In the genomic region with DNA sequence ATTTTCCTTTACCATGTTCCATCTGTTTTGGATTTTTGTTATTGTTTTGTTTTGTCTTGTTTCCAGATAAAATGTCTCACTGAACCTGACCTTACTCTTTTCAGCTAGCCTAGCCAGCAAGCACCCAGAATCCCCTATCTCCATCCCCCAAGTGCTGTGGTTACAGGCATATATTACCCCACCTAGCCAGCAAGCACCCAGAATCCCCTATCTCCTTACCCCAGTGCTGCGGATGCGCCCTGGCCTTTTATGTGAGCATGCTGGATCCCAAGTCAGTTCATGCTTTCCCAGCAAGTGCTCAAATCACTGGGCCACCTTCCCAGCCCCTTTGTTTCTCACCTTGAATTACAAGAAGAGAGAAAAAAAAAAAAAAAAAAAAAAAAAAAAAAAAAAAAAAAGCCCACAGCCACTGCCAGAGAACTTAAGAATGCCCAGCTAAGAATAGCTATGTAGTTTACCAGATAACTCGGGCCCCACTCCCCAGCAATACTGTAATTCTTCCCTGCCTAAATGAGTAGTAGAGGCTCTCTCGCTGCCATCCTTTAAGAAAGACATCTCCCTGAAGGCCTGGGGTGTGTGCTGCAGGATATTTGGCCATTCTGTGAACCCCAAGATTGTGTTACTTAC, we compare ENCODE assay signal across 20 mouse cellular contexts. TPM values are rescaled to one million over a fixed set of nuclear protein-coding genes. Genes with fewer than 3 reads are reported as not detected.
DNase-seq lines count a peak whose midpoint lies in the region; ATAC-seq lines count a peak whose summit lies in the region.
"Had no signal": no experiment of that assay in that cellular context is flagged by ENCODE, and none has a peak within 500 bp of the region (broad histone marks: within the 10 kb centered on the region; RNA-seq: fewer than 3 reads in every experiment).

No protein-coding gene starts in this region.

- peak overlapping the region; percentile 39; the same call in 1 of the 2 replicates for H3K9ac ChIP-seq in heart, embryonic 14.5 days (ENCODE audit: low read length)
- no peak overlapping the region for H3K9ac ChIP-seq in liver, embryonic 12.5 days
- H3K9ac ChIP-seq: embryonic facial prominence, embryonic 13.5 days; forebrain, embryonic 12.5 days; hindbrain, embryonic 12.5 days had no signal

- H3K4me1 ChIP-seq in heart, embryonic 14.5 days (ENCODE audit: control insufficient read depth in 2 of 2, insufficient read depth in 2 of 2, low read length in 2 of 2), result peaks cover 8 to 36% of the 10 kb centered on the region in 2 experiments
- H3K4me1 ChIP-seq in liver, embryonic 12.5 days, result peaks cover 73% of the 10 kb centered on the region

- no peaks in the 10 kb centered on the region for H3K9me3 ChIP-seq in heart, embryonic 14.5 days (ENCODE audit: control insufficient read depth, low read length)
- no peaks in the 10 kb centered on the region for H3K9me3 ChIP-seq in liver, embryonic 12.5 days (replicated peaks)
- H3K9me3 ChIP-seq: embryonic facial prominence, embryonic 13.5 days; forebrain, embryonic 12.5 days; hindbrain, embryonic 12.5 days had no signal

- WGBS in heart, embryonic 14.5 days, result 62% methylated on average over 4 of the region's 4 CpGs
- 55% methylated on average over 4 of the region's 4 CpGs for WGBS in liver, embryonic 12.5 days (ENCODE audit: insufficient replicate concordance)

- no peak for ATAC-seq in heart, embryonic 14.5 days (ENCODE audit: insufficient number of reproducible peaks, insufficient read depth, low FRiP score, low read depth)
- no peak for ATAC-seq in liver, embryonic 12.5 days
- ATAC-seq: forebrain, embryonic 16.5 days; hindbrain, postnatal 0 days had no signal

- peak; percentile 14 for DNase-seq in cerebellum, adult 9-11 months
- DNase-seq in cerebellum, adult 11-12 months, result no peak
- DNase-seq in heart, adult 9 months (ENCODE audit: low spot score in 2 of 2), result no peak
- DNase-seq in liver, result no peak
- DNase-seq in layer of hippocampus, adult 9-11 months, result no peak
- DNase-seq: adrenal gland, adult 2 months; adrenal gland, postnatal 25 days; cerebellum, adult 8-10 months; cerebellum, postnatal 36 days; gastrocnemius, postnatal 25 days; heart, postnatal 4 days; kidney, adult 11 months had no signal

- no peaks in the 10 kb centered on the region for H3K27me3 ChIP-seq in heart, embryonic 14.5 days (ENCODE audit: control insufficient read depth, insufficient read depth, low read length)
- H3K27me3 ChIP-seq in liver, embryonic 12.5 days (replicated peaks), result no peaks in the 10 kb centered on the region
- H3K27me3 ChIP-seq: embryonic facial prominence, embryonic 13.5 days; forebrain, embryonic 12.5 days; hindbrain, embryonic 12.5 days had no signal

- no peak overlapping the region for H3K4me3 ChIP-seq in heart, embryonic 14.5 days (ENCODE audit: control insufficient read depth in 1 of 2, insufficient read depth in 1 of 2, low read depth in 1 of 2, low read length in 2 of 2)
- H3K4me3 ChIP-seq in liver, embryonic 12.5 days, result no peak overlapping the region
- H3K4me3 ChIP-seq: embryonic facial prominence, embryonic 13.5 days; forebrain, embryonic 12.5 days; hindbrain, embryonic 12.5 days had no signal

- peak overlapping the region; percentile 17; the same call in 1 of the 2 replicates for H3K4me2 ChIP-seq in heart, embryonic 14.5 days (ENCODE audit: low read length)
- peak overlapping the region; percentile 80; the same call in 1 of the 2 replicates for H3K4me2 ChIP-seq in liver, embryonic 12.5 days
- H3K4me2 ChIP-seq: embryonic facial prominence, embryonic 13.5 days; forebrain, embryonic 12.5 days; heart, embryonic 11.5 days; hindbrain, embryonic 12.5 days had no signal

- H3K27ac ChIP-seq in heart, embryonic 14.5 days (replicated peaks in 1 of 2; ENCODE audit: control insufficient read depth in 1 of 2, insufficient read depth in 1 of 2, low read depth in 2 of 2, low read length in 2 of 2), result peak overlapping the region in 1 of 2 experiments; percentile 34; a peak in 1 of 4 replicates
- peak overlapping the region; percentile 54 for H3K27ac ChIP-seq in liver, embryonic 12.5 days
- H3K27ac ChIP-seq: embryonic facial prominence, embryonic 13.5 days; forebrain, embryonic 12.5 days; hindbrain, embryonic 12.5 days; hindbrain, postnatal 0 days had no signal

- peaks cover 24% of the 10 kb centered on the region for H3K36me3 ChIP-seq in heart, embryonic 14.5 days (ENCODE audit: control insufficient read depth, insufficient read depth, low read length)
- peaks cover 25% of the 10 kb centered on the region for H3K36me3 ChIP-seq in liver, embryonic 12.5 days

RNA-seq across cellular contexts. Expression of a gene that starts 2.8 kb away (rescaled TPM):
- 179 and 180 TPM in 2 replicates for polyA plus RNA-seq in heart, embryonic 14.5 days (2014; fragmentation: Nextera tagmentation; extraction: Ambion mirVana)
- polyA plus RNA-seq in liver, embryonic 12.5 days (2016; fragmentation: Nextera tagmentation; extraction: Ambion mirVana), result 101 and 105 TPM in 2 replicates

RNA-seq across cellular contexts. Expression of a gene that starts 3.7 kb away (rescaled TPM):
- polyA plus RNA-seq in heart, embryonic 14.5 days (2014; fragmentation: Nextera tagmentation; extraction: Ambion mirVana), result 17.8 and 21.6 TPM in 2 replicates
- 83.5 and 86.9 TPM in 2 replicates for polyA plus RNA-seq in liver, embryonic 12.5 days (2016; fragmentation: Nextera tagmentation; extraction: Ambion mirVana)

RNA-seq across cellular contexts. Expression of a gene that starts 9.7 kb away (rescaled TPM):
- polyA plus RNA-seq in heart, embryonic 14.5 days (2014; fragmentation: Nextera tagmentation; extraction: Ambion mirVana), result 76.0 and 94.5 TPM in 2 replicates
- polyA plus RNA-seq in liver, embryonic 12.5 days (2016; fragmentation: Nextera tagmentation; extraction: Ambion mirVana), result 35.0 and 37.9 TPM in 2 replicates

RNA-seq across cellular contexts. Expression of a gene that starts 10.2 kb away (rescaled TPM):
- 1.3 and 1.5 TPM in 2 replicates for polyA plus RNA-seq in heart, embryonic 14.5 days (2014; fragmentation: Nextera tagmentation; extraction: Ambion mirVana)
- 2.3 TPM in 2 replicates for polyA plus RNA-seq in liver, embryonic 12.5 days (2016; fragmentation: Nextera tagmentation; extraction: Ambion mirVana)

RNA-seq across cellular contexts. Expression of a gene that starts 10.2 kb away (rescaled TPM):
- polyA plus RNA-seq in heart, embryonic 14.5 days (2014; fragmentation: Nextera tagmentation; extraction: Ambion mirVana), result 1.6 and 2.2 TPM in 2 replicates
- 1.5 and 1.9 TPM in 2 replicates for polyA plus RNA-seq in liver, embryonic 12.5 days (2016; fragmentation: Nextera tagmentation; extraction: Ambion mirVana)
